Mouse (Mus musculus): ENCODE results near the gene Neurod6.

Gene Neurod6

DNA sequence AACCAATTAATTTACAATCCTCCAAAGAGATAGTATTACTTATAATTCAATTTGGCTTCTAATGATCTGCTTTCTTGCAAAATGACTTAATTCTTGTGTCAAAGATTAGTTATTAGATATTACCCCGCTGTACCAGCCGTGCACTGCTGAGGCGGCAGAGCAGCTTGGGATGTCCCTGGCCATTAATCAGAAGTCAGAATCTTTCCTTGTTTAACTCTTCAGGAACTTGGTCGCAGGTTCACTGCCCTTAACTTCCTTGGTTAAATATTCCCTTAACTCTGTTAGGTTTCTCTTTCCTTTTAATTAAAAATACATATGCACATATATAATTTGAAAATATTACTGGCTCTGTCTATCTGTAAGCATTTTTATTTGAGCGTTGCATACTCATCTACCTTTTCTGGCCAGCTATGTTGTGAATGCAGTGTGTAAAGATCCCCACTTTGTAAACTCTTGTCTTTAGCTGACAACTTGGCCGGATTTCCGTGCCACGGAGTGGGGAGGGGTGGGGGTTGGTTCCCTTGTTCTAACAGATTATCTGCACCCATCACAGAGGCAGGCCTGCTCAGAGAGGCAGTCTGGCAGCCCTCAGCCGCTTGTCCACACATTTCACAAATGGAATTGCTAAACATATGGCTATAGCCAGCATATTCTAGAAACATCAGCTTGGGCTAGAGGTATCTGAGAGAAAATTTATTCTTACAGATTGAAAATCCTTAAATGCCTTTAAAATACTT lies 34.1 kb downstream of the Neurod6 start:
- no peak for DNase-seq

DNA sequence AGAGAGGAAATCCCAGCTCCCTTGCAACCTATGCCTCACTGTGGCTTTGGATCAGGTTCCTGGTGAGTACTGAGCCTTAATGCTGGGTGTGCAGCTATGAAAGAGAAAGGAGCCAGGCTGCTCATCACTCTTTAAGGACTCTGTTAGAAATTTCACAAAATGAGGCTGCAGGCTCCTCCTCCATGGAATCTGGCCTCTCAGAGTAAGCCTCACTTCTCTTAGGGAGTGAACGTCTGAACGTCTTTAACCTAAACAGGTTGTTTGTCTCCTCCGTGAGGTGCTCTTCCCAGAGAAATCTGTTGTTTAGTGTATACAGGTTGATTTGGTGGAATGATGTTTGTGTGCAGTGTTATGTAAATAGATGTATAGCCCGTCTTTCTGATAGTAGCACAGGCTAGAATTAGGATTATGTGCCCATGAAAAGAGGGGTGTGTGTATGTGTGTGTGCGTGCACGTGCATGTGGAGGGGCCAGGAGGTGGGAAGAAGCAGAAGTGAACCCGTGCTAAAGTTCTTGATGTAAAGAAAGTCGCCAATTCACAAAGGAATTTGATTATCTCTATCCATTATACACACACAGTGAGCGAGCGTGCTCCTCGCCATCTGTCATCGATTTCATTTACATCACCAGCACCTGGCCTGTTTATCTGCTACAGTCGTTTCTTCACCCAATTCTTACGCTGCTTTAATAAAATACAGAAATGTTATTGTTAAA lies 34.8 kb downstream of the Neurod6 start:
- no peak for DNase-seq

DNA sequence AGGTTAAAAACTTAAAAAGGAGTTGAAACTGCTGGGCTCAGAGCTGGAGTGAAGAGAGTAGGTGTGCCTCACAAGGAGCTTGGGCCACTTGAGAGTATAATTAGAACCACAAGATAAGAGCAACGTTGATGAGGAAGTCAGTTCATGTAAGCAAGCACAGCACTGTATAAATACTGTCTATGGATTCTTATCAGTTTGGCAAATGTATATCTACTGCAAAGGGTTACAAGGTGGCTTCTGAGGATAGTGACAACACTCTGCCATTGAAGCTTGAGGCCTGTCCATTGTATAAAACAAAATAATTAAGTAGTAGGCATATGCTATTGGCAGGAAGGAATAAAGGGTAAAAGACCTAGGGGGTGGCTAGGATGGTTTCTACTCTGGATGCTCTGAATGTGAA lies 46.4 kb downstream of the Neurod6 start:
- DNase-seq, result no peak
